Mouse (Mus musculus) limb, embryonic 14.5 days (tissue): Measurements from ENCODE around the gene Gm7075. TPM values are rescaled to one million over a fixed set of nuclear protein-coding genes. Genes with fewer than 3 reads are reported as not detected.
"Not testable (repeated sequence)": the region's sequence is repeated elsewhere in the genome, so short reads cannot be mapped to it uniquely, and the experiment has no call there.

ENCODE experiments used
- ATAC-seq: fragments of 200-750 bp; cut with Nextera tagmentation; 2 replicates; pipeline ENCODE4 v1.8.0; 2017; ENCODE audit warnings: low read depth, moderate number of reproducible peaks, moderate TSS enrichment; ENCODE audit not compliant: low FRiP score
- DNase-seq: peaks from one replicate; pipeline ENCODE4 v3.0.0-alpha.2; 2015; ENCODE audit warnings: low spot score
- H3K27ac ChIP-seq: fragments of 300-500 bp; sonication (generic); replicated peaks from 2 replicates; pipeline ENCODE4 v1.5.1; 2014; ENCODE audit warnings: low read depth, mild to moderate bottlenecking, low read length, moderate library complexity, mixed read lengths
- H3K27me3 ChIP-seq: fragments of 300-500 bp; sonication (generic); 2 replicates; pipeline ENCODE4 v1.6.1; 2014; ENCODE audit warnings: low read length, mixed read lengths; ENCODE audit not compliant: control insufficient read depth, insufficient read depth
- H3K36me3 ChIP-seq: fragments of 300-500 bp; sonication (generic); 2 replicates; pipeline ENCODE4 v1.6.1; 2014; ENCODE audit warnings: mild to moderate bottlenecking, low read length, moderate library complexity, mixed read lengths; ENCODE audit not compliant: control insufficient read depth, insufficient read depth
- H3K4me1 ChIP-seq: fragments of 300-500 bp; sonication (generic); 2 replicates; pipeline ENCODE4 v1.6.1; 2014; ENCODE audit warnings: antibody characterized with exemption, low read length, mixed read lengths; ENCODE audit not compliant: control insufficient read depth, insufficient read depth
- H3K4me2 ChIP-seq: fragments of 300-500 bp; sonication (generic); replicated peaks from 2 replicates; pipeline ENCODE4 v1.6.1; 2014; ENCODE audit warnings: low read depth, mild to moderate bottlenecking, low read length, moderate library complexity; ENCODE audit not compliant: severe bottlenecking
- H3K4me3 ChIP-seq: fragments of 300-500 bp; sonication (generic); replicated peaks from 2 replicates; pipeline ENCODE4 v1.5.1; 2014; ENCODE audit warnings: low read length
- H3K9ac ChIP-seq: fragments of 300-500 bp; sonication (generic); 2 replicates; pipeline ENCODE4 v1.6.1; 2014; ENCODE audit warnings: mild to moderate bottlenecking, low read depth, low read length, moderate library complexity; ENCODE audit not compliant: severe bottlenecking
- H3K9me3 ChIP-seq: fragments of 300-500 bp; sonication (generic); 2 replicates; pipeline ENCODE4 v1.6.1; 2016; ENCODE audit warnings: low read length; ENCODE audit not compliant: control insufficient read depth
- POLR2A ChIP-seq: fragments of 200-500 bp; IDR thresholded peaks from 2 replicates; pipeline ENCODE4 v1.8.0; 2012; ENCODE audit warnings: inconsistent platforms, mild to moderate bottlenecking, moderate library complexity, borderline replicate concordance; ENCODE audit not compliant: insufficient read depth, insufficient read length; ENCODE audit errors: extremely low read depth
- WGBS: fragments of 180-500 bp; shearing (Covaris S2); extraction: QIAGEN DNeasy Blood & Tissue Kit; methylation state at CpG from one replicate; pipeline ENCODE4 v1.1.7; 2014; 5-methylcytosine and 5-hydroxymethylcytosine counted together
- polyA plus RNA-seq, 2 experiments: library from polyadenylated mRNA; depleted of rRNA in 1 of 2; stranded (reverse) in 1 of 2; unstranded in 1 of 2; fragments of >200 nt; fragmentation: Nextera tagmentation in 1 of 2; extraction: Ambion mirVana in 1 of 2; gene quantifications; 2 replicates each; pipeline versions ENCODE4 v1.2.1 to v1.2.3; 2012 to 2014

Gm7075 gene
- polyA plus RNA-seq, 2 experiments: 0.21 TPM; not detected in 1

DNA sequence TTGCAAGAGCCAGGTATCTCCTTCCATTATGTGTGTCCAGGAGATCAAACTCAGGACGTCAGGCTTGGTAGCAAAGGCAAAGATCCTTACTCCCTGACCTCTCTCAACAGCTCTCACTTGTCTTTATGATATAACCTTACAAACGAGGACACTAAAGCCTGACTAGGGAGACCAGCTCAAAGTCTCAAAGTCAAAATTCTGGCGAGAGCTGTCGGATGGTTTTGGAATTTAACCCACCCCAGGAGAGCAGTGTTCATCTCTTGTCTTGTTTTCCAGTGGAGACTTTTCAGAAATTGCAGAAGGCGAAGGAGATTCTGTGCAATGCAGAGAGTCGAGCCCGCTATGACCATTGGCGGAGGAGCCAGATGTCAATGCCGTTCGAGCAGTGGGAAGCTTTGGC lies 24.6 kb downstream of the Gm7075 start:
- Histone ChIP-seq H3K9me3 (no peaks in the 10 kb centered on the region), H3K9ac (no peak overlapping the region), H3K4me1 (no peaks in the 10 kb centered on the region), H3K27me3 (no peaks in the 10 kb centered on the region), H3K27ac (no peak overlapping the region), H3K4me2 (no peak overlapping the region), H3K4me3 (no peak overlapping the region), H3K36me3 (no peaks in the 10 kb centered on the region)
- DNase-seq (no peak), ATAC-seq (no peak)
- 92% methylated on average over 10 of the region's 10 CpGs for WGBS
- TF ChIP-seq POLR2A: no peak

DNA sequence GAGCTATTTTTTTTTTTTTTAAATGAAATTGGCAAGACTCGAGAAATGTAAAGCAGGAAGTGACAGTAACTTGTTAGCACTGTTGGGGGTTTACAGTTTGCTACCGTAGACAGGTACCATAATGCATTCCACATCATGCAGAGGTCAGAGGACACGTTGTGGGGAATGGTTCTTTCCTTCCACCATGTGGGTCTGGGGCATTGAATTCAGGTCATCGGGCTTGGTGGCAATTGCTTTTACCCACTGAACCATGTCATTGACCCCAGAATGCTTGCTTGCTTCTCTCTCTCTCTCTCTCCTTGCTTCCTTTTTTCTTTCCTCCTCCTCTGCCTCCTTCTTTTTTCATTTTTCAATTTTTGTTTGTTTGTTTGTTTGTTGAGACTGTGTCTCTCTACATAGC lies 32.6 kb downstream of the Gm7075 start:
- WGBS: 77% methylated on average over 4 of the region's 4 CpGs

GRCm38 (mm10) chr10:63386991-63387390 lies 34.6 kb downstream of the Gm7075 start:
- H3K9ac ChIP-seq: peak overlapping the region; percentile 62
- H3K4me2 ChIP-seq: peak overlapping the region; percentile 63
- ATAC-seq (no peak), DNase-seq (peak; percentile 30)
- 2% methylated on average over 10 of the region's 10 CpGs for WGBS
- H3K4me3 ChIP-seq: peak overlapping the region; percentile 61
- H3K4me1 ChIP-seq: no peaks in the 10 kb centered on the region
- no peaks in the 10 kb centered on the region for H3K27me3 ChIP-seq
- no peaks in the 10 kb centered on the region for H3K36me3 ChIP-seq
- H3K27ac ChIP-seq: no peak overlapping the region
- TF ChIP-seq POLR2A: no peak
- no peaks in the 10 kb centered on the region for H3K9me3 ChIP-seq

More for the DNA sequence above, 32.6 kb downstream of the Gm7075 start:
- no peak overlapping the region for H3K4me3 ChIP-seq
- ATAC-seq (no peak), DNase-seq (no peak)
- no peak overlapping the region for H3K9ac ChIP-seq
- TF ChIP-seq POLR2A: no peak
- H3K27ac ChIP-seq: no peak overlapping the region
- H3K27me3 ChIP-seq: no peaks in the 10 kb centered on the region
- H3K9me3 ChIP-seq: no peaks in the 10 kb centered on the region
- no peak overlapping the region for H3K4me2 ChIP-seq
- no peaks in the 10 kb centered on the region for H3K36me3 ChIP-seq
- H3K4me1 ChIP-seq: no peaks in the 10 kb centered on the region

- WGBS: 0% methylated on average over 19 of the region's 19 CpGs
- ATAC-seq: peak; percentile 75
- Histone ChIP-seq H3K9me3 (no peaks in the 10 kb centered on the region), H3K9ac (peak overlapping the region; percentile 62), H3K4me2 (peak overlapping the region; percentile 63), H3K27me3 (no peaks in the 10 kb centered on the region), H3K27ac (0 out of 2 replicates have a peak overlapping the region, but pooled peaks have one; percentile 39), H3K36me3 (no peaks in the 10 kb centered on the region), H3K4me3 (peak overlapping the region; percentile 61), H3K4me1 (no peaks in the 10 kb centered on the region)
- peak; percentile 48; the same call in 1 of the 2 replicates for TF ChIP-seq POLR2A
- peak; percentile 88 for DNase-seq
Measured at GRCm38 (mm10) chr10:63386444-63386843, 35.1 kb downstream of the Gm7075 start.

GRCm38 (mm10) chr10:63385897-63386296 lies 35.7 kb downstream of the Gm7075 start:
- not testable (repeated sequence) for ATAC-seq, DNase-seq, H3K36me3 ChIP-seq, H3K27ac ChIP-seq, H3K9me3 ChIP-seq, H3K4me1 ChIP-seq, H3K27me3 ChIP-seq
- peak overlapping the region; percentile 61 for H3K4me3 ChIP-seq
- H3K4me2 ChIP-seq: peak overlapping the region; percentile 63
- H3K9ac ChIP-seq: peak overlapping the region; percentile 62; the same call in 1 of the 2 replicates
- 20% methylated on average over 5 of the region's 5 CpGs for WGBS
